Mouse (Mus musculus): ENCODE data around the gene Insl6. TPM values are rescaled to one million over a fixed set of nuclear protein-coding genes. Genes with fewer than 3 reads are reported as not detected.
A peak's percentile ranks its signal among the peaks of the same experiment; 100 is the strongest.

The Insl6 gene
- polyA plus RNA-seq, 1 experiment from 2014 or later = 6.2 TPM

DNA sequence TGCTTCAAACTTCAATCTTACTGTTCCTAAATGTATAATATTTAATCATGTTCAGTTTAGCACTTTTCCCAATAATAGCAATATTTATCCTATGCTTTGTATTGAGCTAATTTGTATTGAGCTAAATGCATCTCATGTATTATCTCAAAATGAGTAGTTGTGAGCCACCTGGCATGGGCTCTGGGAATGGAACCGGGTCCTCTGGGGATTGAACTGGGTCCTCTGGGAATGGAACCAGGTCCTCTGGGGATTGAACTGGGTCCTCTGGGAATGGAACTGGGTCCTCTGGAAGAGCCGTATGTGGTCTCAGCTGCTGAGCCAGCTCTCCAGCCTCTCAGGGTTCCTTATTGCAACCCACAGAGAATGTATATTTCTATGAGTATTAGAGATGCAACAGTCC is 23.0 kb downstream of the Insl6 start:
- peaks cover 19% of the 10 kb centered on the region; the same call in 1 of the 2 replicates for H3K36me3 ChIP-seq
- H3K4me3 ChIP-seq (replicated peaks) = no peak overlapping the region
- ATAC-seq (ENCODE audit: insufficient read depth, low FRiP score, low read depth) = no peak

DNA sequence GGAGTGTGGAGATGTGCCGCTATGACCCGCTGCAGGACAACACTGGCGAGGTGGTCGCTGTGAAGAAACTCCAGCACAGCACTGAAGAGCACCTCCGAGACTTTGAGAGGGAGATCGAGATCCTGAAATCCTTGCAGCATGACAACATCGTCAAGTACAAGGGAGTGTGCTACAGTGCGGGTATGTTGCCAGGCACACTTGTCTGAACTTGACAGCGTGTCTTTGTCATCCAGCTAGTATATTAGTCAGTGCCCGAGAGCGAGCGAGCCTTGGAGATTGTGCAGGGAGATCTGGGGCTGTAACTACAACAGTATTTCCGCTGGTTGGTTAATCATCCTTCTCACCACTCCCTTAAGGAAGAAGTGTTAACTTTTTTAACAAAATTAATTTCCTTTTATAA is 24.2 kb downstream of the Insl6 start:
- Histone ChIP-seq H3K4me1 (no peaks in the 10 kb centered on the region), H3K27me3 (replicated peaks) (no peaks in the 10 kb centered on the region), H3K27ac (no peak overlapping the region), H3K4me2 (no peak overlapping the region), H3K9ac (no peak overlapping the region), H3K4me3 (replicated peaks) (no peak overlapping the region), H3K36me3 (peaks cover 20% of the 10 kb centered on the region), H3K9me3 (no peaks in the 10 kb centered on the region)
- WGBS = 89% methylated on average over 13 of the region's 13 CpGs
- ATAC-seq (ENCODE audit: insufficient read depth, low FRiP score, low read depth) = no peak

More for the DNA sequence above, 23.0 kb downstream of the Insl6 start:
- H3K4me1 ChIP-seq = no peaks in the 10 kb centered on the region
- no peak overlapping the region for H3K9ac ChIP-seq
- H3K9me3 ChIP-seq = no peaks in the 10 kb centered on the region
- H3K27ac ChIP-seq = no peak overlapping the region
- no peak overlapping the region for H3K4me2 ChIP-seq
- no peaks in the 10 kb centered on the region for H3K27me3 ChIP-seq (replicated peaks)
- WGBS = 87% methylated on average over 2 of the region's 2 CpGs

DNA sequence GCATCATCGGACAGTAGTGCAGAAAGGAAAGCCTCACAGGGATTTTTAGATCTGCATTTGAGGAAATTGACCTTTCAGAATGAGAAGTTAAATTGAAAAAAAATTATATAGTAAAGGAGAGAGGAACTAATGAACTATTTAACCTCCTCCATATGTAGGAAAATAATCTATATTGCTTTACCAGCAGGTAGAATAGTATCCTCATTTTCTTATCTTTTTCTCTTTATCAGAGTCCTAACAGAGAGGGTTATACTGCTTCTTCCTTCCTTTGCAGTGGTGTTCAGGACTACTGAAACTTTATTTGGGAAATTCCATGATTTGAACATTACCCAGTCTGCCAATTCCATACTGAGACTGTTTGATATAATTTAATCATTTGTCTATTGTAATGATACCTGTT is 27.8 kb downstream of the Insl6 start:
- Histone ChIP-seq H3K9me3 (no peaks in the 10 kb centered on the region), H3K36me3 (peaks cover 22% of the 10 kb centered on the region), H3K27ac (no peak overlapping the region), H3K9ac (no peak overlapping the region), H3K4me1 (no peaks in the 10 kb centered on the region), H3K4me3 (replicated peaks) (no peak overlapping the region), H3K27me3 (replicated peaks) (no peaks in the 10 kb centered on the region), H3K4me2 (no peak overlapping the region)
- ATAC-seq (ENCODE audit: insufficient read depth, low FRiP score, low read depth) = no peak
- 96% methylated on average over 1 of the region's 1 CpGs for WGBS

DNA sequence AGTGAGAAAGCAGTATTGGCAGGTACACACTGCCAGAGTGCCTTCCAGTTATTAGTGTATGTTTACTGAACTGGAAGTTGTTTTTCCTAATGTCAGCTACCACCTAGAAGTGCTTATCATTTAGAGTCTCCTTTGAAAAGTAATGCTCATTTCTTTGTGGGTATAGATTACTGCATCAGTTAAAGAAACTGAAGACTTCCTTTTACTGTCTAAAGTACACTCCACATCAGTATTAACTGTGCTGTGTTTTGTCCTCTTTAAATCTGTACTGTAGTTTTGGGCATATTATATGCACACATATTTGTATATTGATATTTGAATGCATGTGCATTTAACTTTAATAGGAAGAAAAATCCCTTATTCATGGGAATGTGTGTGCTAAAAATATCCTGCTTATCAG is 29.0 kb downstream of the Insl6 start:
- no peak overlapping the region for H3K4me3 ChIP-seq (replicated peaks)
- peaks cover 19% of the 10 kb centered on the region for H3K36me3 ChIP-seq
- no peaks in the 10 kb centered on the region for H3K27me3 ChIP-seq (replicated peaks)
- no peak overlapping the region for H3K27ac ChIP-seq
- H3K4me1 ChIP-seq = no peaks in the 10 kb centered on the region
- H3K9ac ChIP-seq = no peak overlapping the region
- no peak overlapping the region for H3K4me2 ChIP-seq
- H3K9me3 ChIP-seq = no peaks in the 10 kb centered on the region
- no peak for ATAC-seq (ENCODE audit: insufficient read depth, low FRiP score, low read depth)

DNA sequence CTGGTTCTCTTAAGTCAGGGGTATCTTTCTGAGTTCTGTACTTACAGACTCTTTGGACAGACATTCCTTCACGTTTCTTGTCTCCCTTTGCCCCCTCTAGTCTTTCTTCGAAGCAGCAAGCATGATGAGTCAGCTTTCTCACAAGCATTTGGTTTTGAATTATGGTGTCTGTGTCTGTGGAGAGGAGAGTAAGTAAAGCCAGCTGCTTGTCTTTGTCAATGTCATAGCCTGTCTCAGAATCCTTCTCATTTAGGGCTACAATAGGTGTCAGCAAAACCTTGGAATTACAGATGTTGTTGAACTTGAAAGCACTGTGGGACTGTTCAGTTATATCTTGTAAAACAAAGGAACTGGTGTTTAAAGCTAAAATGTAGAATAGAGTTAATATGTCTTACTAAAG is 30.4 kb downstream of the Insl6 start:
- ATAC-seq (ENCODE audit: insufficient read depth, low FRiP score, low read depth) = no peak
- H3K27ac ChIP-seq = no peak overlapping the region
- no peak overlapping the region for H3K4me3 ChIP-seq (replicated peaks)
- WGBS = 35% methylated on average over 2 of the region's 2 CpGs
- H3K9ac ChIP-seq = no peak overlapping the region
- H3K27me3 ChIP-seq (replicated peaks) = no peaks in the 10 kb centered on the region
- H3K4me1 ChIP-seq = no peaks in the 10 kb centered on the region
- no peak overlapping the region for H3K4me2 ChIP-seq
- no peaks in the 10 kb centered on the region for H3K9me3 ChIP-seq
- H3K36me3 ChIP-seq = peaks cover 9% of the 10 kb centered on the region

DNA sequence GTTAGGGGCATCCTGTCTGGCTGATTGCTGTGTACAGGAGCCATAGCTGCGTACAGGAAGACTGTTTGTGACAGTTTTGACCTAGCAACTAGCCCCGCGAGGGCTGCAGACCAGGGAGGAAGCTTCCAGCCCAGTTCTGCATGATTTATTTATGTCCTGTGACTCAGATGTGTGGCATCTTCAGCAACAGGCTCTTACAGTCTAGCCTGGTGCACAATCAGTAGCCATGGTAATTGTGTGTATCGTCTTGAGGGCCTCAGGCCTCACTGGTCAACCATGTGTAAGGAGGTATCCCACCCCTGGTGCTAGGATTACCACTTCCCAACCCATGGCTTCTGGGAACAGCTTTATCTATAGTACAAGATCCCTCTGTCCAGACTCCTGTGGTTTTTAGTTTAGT is 32.6 kb downstream of the Insl6 start:
- Histone ChIP-seq H3K4me2 (no peak overlapping the region), H3K4me1 (no peaks in the 10 kb centered on the region), H3K9me3 (no peaks in the 10 kb centered on the region), H3K27me3 (replicated peaks) (no peaks in the 10 kb centered on the region), H3K9ac (no peak overlapping the region), H3K27ac (no peak overlapping the region), H3K36me3 (peaks cover 6% of the 10 kb centered on the region; the same call in 1 of the 2 replicates), H3K4me3 (replicated peaks) (no peak overlapping the region)
- 80% methylated on average over 4 of the region's 4 CpGs for WGBS
- no peak for ATAC-seq (ENCODE audit: insufficient read depth, low FRiP score, low read depth)

DNA sequence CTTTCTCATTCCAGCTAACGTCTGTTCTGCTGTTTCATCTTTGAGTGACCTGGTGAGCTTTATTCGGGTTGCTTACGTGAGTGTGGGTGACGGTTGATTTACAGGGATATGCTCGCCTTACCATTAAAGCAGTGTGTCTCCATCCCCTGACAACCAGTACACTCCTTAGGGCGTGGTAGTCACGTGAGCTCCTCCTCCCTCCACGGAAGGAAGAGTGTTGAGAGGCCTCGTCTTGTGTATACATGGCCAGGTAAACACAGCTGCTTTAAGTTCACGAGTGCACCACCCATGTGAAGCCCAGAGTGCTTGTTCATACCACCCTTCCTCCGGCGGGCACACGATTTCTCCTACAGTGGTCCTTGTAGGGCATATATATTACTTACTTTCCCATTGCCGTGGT is 33.6 kb downstream of the Insl6 start:
- peaks cover 6% of the 10 kb centered on the region; the same call in 1 of the 2 replicates for H3K36me3 ChIP-seq
- WGBS = 50% methylated on average over 14 of the region's 14 CpGs

DNA sequence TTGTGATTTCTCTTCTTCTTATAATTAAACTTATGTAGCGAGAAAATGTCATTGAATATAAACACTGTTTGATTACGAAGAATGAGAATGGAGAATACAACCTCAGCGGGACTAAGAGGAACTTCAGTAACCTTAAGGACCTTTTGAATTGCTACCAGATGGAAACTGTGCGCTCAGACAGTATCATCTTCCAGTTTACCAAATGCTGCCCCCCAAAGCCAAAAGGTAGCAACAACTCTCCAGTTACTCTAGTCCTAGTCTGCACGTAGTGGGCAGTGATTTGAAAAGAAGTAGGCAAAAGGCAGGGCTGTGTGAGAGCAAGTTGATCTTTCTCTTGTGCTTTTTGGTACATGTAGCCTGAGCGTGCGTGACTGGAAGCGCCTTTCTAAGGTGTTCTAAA is 37.3 kb downstream of the Insl6 start:
- no peak overlapping the region for H3K27ac ChIP-seq
- WGBS = 77% methylated on average over 8 of the region's 8 CpGs
- H3K9ac ChIP-seq = no peak overlapping the region
- H3K4me1 ChIP-seq = no peaks in the 10 kb centered on the region
- no peak overlapping the region for H3K4me3 ChIP-seq (replicated peaks)
- no peaks in the 10 kb centered on the region for H3K27me3 ChIP-seq (replicated peaks)
- no peaks in the 10 kb centered on the region for H3K9me3 ChIP-seq
- H3K36me3 ChIP-seq = 0 out of 2 replicates have a peak, but pooled peaks cover 2% of the 10 kb centered on the region
- no peak overlapping the region for H3K4me2 ChIP-seq
- no peak for ATAC-seq (ENCODE audit: insufficient read depth, low FRiP score, low read depth)

More for the DNA sequence above, 33.6 kb downstream of the Insl6 start:
- Histone ChIP-seq H3K4me2 (no peak overlapping the region), H3K9me3 (no peaks in the 10 kb centered on the region), H3K27ac (no peak overlapping the region), H3K4me1 (no peaks in the 10 kb centered on the region), H3K4me3 (replicated peaks) (no peak overlapping the region), H3K27me3 (replicated peaks) (no peaks in the 10 kb centered on the region), H3K9ac (no peak overlapping the region)
- ATAC-seq (ENCODE audit: insufficient read depth, low FRiP score, low read depth) = peak; percentile 71

DNA sequence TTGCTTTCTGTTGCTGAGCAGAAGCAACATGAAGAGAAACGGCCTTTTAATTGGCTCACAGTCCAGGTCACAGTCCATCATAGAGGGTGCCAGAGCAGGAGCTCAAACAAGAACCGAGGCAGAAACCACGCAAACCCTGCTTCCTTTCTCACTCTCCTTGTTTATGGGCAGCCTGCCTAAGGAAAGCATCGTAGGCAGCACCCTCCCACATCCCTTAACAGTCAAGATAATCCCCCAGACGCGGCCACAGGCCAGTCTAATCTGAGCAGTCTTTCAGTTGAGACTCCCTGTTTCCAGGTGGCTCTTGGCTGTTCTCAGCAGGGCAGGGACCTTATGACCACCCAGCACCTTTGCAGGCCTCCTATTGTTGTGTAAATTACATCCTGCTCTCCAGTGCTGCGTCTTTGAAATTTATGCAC is 39.7 kb downstream of the Insl6 start:
- no peaks in the 10 kb centered on the region for H3K36me3 ChIP-seq
- H3K9ac ChIP-seq = no peak overlapping the region
- no peak overlapping the region for H3K4me3 ChIP-seq (replicated peaks)
- no peak for ATAC-seq (ENCODE audit: insufficient read depth, low FRiP score, low read depth)
- H3K4me1 ChIP-seq = no peaks in the 10 kb centered on the region
- no peak overlapping the region for H3K27ac ChIP-seq
- 50% methylated on average over 7 of the region's 7 CpGs for whole genome bisulfite sequencing
- H3K9me3 ChIP-seq = no peaks in the 10 kb centered on the region
- no peaks in the 10 kb centered on the region for H3K27me3 ChIP-seq (replicated peaks)
- no peak overlapping the region for H3K4me2 ChIP-seq

DNA sequence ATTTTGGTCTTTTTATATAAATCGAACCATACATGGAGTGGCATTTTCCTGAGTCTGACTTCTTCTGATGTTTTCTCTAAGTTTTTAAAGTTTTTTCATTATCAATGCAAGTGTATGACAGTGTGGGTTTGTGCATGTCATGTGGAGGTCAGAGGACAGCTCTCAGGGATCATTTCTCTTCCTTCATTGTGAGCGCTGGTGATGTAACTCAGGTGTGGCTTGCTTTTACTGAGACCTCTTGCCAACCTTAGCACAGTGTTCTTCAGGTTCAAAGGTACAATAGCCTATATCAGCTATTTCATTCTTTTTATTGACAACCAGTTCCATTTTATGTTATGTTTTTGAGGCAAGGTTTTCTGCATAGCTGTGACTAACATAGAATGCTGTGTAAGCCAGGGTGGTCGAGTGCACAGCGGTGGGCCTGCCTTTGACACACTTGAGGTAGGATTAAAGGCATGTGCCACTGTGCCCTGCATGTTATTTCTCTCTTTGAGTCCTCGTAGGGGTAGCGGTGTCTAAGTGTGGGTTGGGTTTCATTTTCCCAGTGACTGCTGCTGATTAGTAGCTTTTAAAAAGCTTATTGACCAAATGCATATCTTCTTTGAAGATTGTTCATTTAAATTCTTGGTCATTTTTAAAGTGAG is 46.1 kb downstream of the Insl6 start:
- no peak for ATAC-seq (ENCODE audit: insufficient read depth, low FRiP score, low read depth)
- Histone ChIP-seq H3K4me3 (replicated peaks) (no peak overlapping the region), H3K36me3 (peaks cover 9% of the 10 kb centered on the region), H3K27ac (no peak overlapping the region), H3K27me3 (replicated peaks) (no peaks in the 10 kb centered on the region), H3K9ac (no peak overlapping the region), H3K4me1 (no peaks in the 10 kb centered on the region), H3K9me3 (no peaks in the 10 kb centered on the region), H3K4me2 (no peak overlapping the region)
- 87% methylated on average over 6 of the region's 6 CpGs for WGBS

DNA sequence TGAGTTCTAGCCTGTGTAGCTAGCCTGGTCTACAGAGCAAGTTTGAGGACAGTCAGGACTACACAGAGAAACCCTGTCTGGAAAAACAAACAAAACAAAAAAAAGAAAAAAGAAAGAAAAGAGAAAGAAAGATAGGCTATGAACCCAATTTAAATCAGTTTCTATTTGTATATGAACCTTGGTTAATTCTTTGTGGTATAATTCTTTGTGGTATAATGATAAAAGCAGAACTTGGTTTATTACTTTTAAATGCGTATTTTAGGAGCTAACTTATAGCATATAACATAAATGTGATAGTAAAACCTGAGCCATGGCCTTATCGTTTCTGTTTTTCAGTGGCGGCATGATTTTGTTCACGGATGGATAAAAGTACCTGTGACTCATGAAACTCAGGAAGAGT is 48.7 kb downstream of the Insl6 start:
- Histone ChIP-seq H3K4me1 (no peaks in the 10 kb centered on the region), H3K27ac (no peak overlapping the region), H3K4me2 (no peak overlapping the region), H3K9me3 (no peaks in the 10 kb centered on the region), H3K4me3 (replicated peaks) (no peak overlapping the region), H3K9ac (no peak overlapping the region), H3K27me3 (replicated peaks) (no peaks in the 10 kb centered on the region), H3K36me3 (peaks cover 9% of the 10 kb centered on the region)
- ATAC-seq (ENCODE audit: insufficient read depth, low FRiP score, low read depth) = no peak
- 95% methylated on average over 4 of the region's 4 CpGs for WGBS

DNA sequence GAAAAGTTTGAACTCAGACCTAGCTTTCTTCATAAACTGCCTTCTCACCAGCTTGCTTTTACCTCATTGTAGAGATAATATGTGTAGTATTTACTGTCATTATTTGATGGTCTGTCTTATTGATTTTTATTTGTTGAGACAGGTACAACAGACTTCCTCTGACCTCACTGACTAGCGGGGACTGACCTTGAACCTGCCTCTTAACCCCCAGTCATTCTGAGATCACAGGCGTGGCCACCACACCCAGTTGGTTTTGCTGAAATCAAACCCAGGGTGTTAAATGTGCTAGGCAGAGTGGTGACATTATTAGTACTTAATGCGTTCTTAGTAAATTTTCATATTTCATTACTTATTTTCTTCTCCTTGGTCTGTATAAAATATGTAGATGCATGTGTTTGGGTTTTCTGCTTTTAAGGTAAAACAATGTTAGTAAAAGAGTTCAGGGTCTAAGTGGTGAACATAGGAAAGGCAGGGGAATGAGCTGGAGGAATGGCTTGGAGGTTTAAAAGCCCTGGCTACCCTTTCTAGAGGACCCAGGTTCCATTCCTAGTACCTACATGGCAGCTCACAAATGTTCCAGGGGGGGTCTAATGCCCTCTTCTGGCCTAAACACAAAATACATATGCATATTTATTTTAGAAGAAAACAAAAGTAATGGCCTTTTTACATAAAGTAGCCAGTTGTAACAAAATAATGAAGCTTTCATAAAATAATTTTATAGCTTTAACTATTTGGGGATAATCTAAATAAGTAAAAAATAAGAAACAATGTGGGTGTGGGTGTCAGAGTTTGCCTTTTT is 52.9 kb downstream of the Insl6 start:
- Histone ChIP-seq H3K9me3 (no peaks in the 10 kb centered on the region), H3K27me3 (replicated peaks) (no peaks in the 10 kb centered on the region), H3K36me3 (peaks cover 7% of the 10 kb centered on the region), H3K27ac (no peak overlapping the region), H3K9ac (no peak overlapping the region), H3K4me2 (no peak overlapping the region), H3K4me1 (0 out of 2 replicates have a peak, but pooled peaks cover 2% of the 10 kb centered on the region), H3K4me3 (replicated peaks) (no peak overlapping the region)
- 84% methylated on average over 3 of the region's 3 CpGs for WGBS
- no peak for ATAC-seq (ENCODE audit: insufficient read depth, low FRiP score, low read depth)

Measured in stomach, embryonic 15.5 days (tissue).